Mouse (Mus musculus): ENCODE results near the gene Pvalb.

Pvalb gene

DNA sequence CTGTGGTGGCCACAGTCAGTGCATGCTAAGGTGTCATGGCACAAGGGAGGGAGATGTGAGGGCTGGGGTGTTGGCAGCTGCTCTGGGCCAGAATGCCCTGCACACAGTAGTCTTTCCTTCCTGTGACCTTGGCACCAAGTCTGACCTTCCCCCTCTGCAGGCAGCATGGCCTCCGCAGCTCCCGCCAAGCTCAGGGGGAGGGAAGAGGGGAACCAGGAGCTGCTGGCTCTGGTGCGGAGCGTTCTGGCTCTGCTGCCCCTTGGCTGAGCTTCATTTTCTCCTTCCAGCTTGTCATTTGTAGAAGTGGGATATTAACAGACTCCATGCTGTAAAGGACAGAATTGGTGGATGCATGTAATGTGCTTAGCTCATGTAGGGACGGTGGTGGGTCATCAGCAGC, 47.9 kb downstream of the Pvalb start:
- no peak for DNase-seq (ENCODE audit: low spot score in 2 of 2)

DNA sequence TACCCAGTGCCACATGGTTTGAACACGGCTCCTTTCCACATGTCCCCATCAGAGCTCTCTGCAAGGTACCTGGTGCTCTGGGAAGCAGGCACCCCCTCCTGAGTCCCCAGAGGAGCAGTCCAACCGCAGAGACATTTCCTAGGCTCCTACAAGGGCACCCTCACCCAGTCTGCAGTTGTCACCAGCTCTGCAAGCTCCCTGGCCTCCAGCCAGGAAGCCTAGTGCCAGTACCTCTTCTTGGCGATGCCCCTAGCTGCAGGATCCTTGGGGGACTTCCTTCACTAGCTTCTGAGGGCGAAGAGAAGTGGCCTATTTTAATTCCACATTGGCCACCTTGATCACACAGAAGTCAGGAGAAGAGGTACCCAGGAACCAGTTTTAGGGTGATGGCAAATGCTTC, 48.4 kb downstream of the Pvalb start:
- no peak for DNase-seq (ENCODE audit: low spot score in 2 of 2)

- DNase-seq (ENCODE audit: low spot score in 2 of 2): no peak
These were observed 48.9 kb downstream of the Pvalb start for GRCm38 (mm10) chr15:78157330-78157729.

GRCm38 (mm10) chr15:78155421-78155820, 50.8 kb downstream of the Pvalb start:
- no peak for DNase-seq (ENCODE audit: low spot score in 2 of 2)

DNA sequence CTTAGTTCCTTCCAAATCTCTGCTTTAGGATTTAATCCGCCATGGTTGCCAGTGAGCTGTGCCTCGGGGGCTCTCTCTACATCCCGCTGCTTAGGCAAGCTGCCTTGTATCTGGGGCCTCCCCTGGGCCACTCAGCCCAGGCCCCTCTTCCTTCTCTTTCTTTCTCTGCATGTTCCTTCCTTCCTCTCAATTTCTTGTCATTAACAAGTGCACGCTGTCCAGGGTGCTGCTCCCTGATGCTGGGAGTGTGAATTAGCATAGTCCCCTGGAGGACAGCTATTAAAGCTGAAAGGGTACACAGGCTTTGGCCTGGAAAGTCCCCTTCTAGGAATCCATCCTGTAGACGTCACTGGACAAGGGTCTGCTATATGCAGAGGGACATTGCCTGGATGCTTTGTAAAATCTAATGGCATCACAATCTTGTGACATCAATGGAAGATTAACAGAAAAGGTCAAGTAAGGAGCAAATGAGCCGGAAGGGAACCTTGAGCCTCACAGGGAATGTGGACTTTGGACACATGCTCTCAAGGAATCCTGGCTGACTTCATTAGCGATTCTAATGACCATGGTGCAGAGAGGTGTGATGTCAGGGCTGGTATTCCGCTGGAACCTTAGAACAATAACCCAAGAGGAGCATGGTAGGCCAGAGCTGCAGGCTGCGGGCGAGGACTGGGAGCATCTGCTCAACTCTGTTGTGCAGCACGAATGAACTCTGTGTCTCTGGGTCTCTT, 53.0 kb downstream of the Pvalb start:
- no peak for DNase-seq (ENCODE audit: low spot score in 2 of 2)

GRCm38 (mm10) chr15:78148565-78148964, 57.6 kb downstream of the Pvalb start:
- DNase-seq (ENCODE audit: low spot score in 2 of 2): no peak

Measured in urinary bladder, adult 18-20 months (tissue).